Mouse (Mus musculus) liver, embryonic 13.5 days (tissue): ENCODE results near the gene Casp14. TPM values are rescaled to one million over a fixed set of nuclear protein-coding genes. Genes with fewer than 3 reads are reported as not detected.
"Not testable (repeated sequence)": the region's sequence is repeated elsewhere in the genome, so short reads cannot be mapped to it uniquely, and the experiment has no call there.

ENCODE experiments used
- ATAC-seq: fragments of 200-750 bp; cut with Nextera tagmentation; 2 replicates; pipeline ENCODE4 v1.8.0; 2017; ENCODE audit warnings: low read depth, mild to moderate bottlenecking, moderate number of reproducible peaks, moderate library complexity
- DNase-seq: peaks from one replicate; pipeline ENCODE4 v3.0.0; 2022
- H3K27ac ChIP-seq: fragments of 300-500 bp; sonication (generic); 2 replicates; pipeline ENCODE4 v1.5.1; 2015; ENCODE audit warnings: moderate library complexity, mild to moderate bottlenecking, inconsistent platforms
- H3K27me3 ChIP-seq: fragments of 300-500 bp; sonication (generic); 2 replicates; pipeline ENCODE4 v1.6.1; 2015; ENCODE audit warnings: mild to moderate bottlenecking, inconsistent platforms
- H3K36me3 ChIP-seq: fragments of 300-500 bp; sonication (generic); 2 replicates; pipeline ENCODE4 v1.6.1; 2015; ENCODE audit warnings: mild to moderate bottlenecking, inconsistent platforms
- H3K4me1 ChIP-seq: fragments of 300-500 bp; sonication (generic); replicated peaks from 2 replicates; pipeline ENCODE4 v1.6.1; 2015; ENCODE audit warnings: inconsistent platforms
- H3K4me2 ChIP-seq: fragments of 300-500 bp; sonication (generic); 2 replicates; pipeline ENCODE4 v1.6.1; 2015; ENCODE audit warnings: inconsistent platforms, mild to moderate bottlenecking, moderate library complexity
- H3K4me3 ChIP-seq: fragments of 300-500 bp; sonication (generic); replicated peaks from 2 replicates; pipeline ENCODE4 v1.5.1; 2015; ENCODE audit warnings: mild to moderate bottlenecking, inconsistent platforms
- H3K9ac ChIP-seq: fragments of 300-500 bp; sonication (generic); 2 replicates; pipeline ENCODE4 v1.6.1; 2015; ENCODE audit warnings: mild to moderate bottlenecking, inconsistent platforms
- H3K9me3 ChIP-seq: fragments of 300-500 bp; sonication (generic); replicated peaks from 2 replicates; pipeline ENCODE4 v1.6.1; 2016; ENCODE audit warnings: inconsistent platforms
- WGBS: fragments of 180-500 bp; shearing (Covaris S2); methylation state at CpG from one replicate; pipeline ENCODE4 v1.1.7; 2015; ENCODE audit not compliant: insufficient replicate concordance; 5-methylcytosine and 5-hydroxymethylcytosine counted together
- polyA plus RNA-seq: library from polyadenylated mRNA; unstranded; fragments of >200 nt; fragmentation: Nextera tagmentation; extraction: Ambion mirVana; gene quantifications from 2 replicates; pipeline ENCODE4 v1.2.1, GENCODE M21; 2015

The Casp14 gene
- polyA plus RNA-seq, 1 experiment from 2014 or later: not detected

DNA sequence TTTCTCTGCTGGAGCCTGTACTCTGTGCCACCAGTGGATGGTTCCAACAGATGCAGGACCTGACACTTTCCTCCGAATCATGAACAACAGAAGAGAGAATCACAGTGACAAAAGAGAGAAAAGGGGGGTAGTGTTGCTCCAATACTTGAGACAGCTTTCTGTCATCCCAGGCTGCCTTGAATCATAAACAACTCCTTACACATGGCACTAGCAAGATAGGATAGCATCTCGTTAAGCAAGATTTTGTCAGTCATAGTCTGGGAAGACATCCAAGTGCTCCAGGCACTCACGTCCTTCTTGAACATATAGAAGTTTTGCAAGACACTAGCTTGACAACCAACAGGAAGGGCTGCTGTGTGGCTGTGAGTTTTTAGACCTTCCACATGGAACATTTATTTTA, 8.9 kb upstream of the Casp14 start:
- Histone ChIP-seq H3K27me3 (no peaks in the 10 kb centered on the region), H3K9ac (no peak overlapping the region), H3K9me3 (no peaks in the 10 kb centered on the region), H3K36me3 (no peaks in the 10 kb centered on the region), H3K4me2 (no peak overlapping the region), H3K4me1 (no peaks in the 10 kb centered on the region), H3K4me3 (no peak overlapping the region), H3K27ac (no peak overlapping the region)
- no peak for ATAC-seq
- 46% methylated on average over 3 of the region's 3 CpGs for WGBS
- DNase-seq: no peak

DNA sequence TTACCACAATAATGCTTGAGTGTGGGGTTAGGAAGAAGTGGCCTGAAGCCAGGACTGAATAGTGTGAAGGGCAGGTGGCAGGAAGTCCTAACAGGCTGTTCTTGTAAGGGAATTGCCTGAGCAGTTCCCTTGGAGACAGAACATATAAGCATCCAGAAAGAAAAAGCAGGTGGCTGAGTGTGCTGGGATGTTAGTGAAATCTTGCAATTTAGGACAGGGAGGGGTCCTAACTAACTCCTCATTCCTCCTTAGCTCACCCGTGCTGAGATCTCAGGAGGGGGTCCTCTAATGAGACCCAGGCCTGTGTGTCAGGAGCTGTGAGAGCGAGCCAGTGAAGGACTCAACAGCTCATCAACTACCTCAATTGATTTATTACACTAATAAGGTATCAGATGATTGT, 5.3 kb upstream of the Casp14 start:
- Histone ChIP-seq H3K36me3 (no peaks in the 10 kb centered on the region), H3K4me2 (no peak overlapping the region), H3K4me3 (no peak overlapping the region), H3K9ac (no peak overlapping the region), H3K9me3 (no peaks in the 10 kb centered on the region), H3K27me3 (no peaks in the 10 kb centered on the region), H3K4me1 (no peaks in the 10 kb centered on the region), H3K27ac (no peak overlapping the region)
- no peak for DNase-seq
- WGBS: 35% methylated on average over 2 of the region's 2 CpGs
- ATAC-seq: no peak

DNA sequence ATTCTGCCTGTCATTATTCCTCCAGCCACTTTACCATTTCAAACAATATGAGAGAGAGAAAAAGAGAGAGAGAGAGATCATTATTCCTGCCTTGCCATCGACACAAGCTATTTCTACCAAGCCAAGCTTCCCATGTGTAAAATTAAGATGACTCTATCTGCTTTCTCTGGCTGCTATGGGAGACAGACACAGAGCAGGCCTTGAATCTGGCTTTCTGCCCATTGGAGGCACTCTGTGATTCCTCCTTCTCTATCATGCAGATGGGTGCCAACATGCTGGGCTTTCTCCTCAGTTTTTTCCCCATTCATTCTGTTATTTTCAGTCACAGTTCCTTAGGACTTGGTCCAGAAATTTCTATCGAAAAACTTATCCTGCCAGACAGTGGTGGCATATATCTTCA, 4.6 kb upstream of the Casp14 start:
- Histone ChIP-seq H3K27me3 (no peaks in the 10 kb centered on the region), H3K27ac (no peak overlapping the region), H3K9ac (no peak overlapping the region), H3K4me2 (no peak overlapping the region), H3K4me1 (no peaks in the 10 kb centered on the region), H3K36me3 (no peaks in the 10 kb centered on the region), H3K4me3 (no peak overlapping the region), H3K9me3 (no peaks in the 10 kb centered on the region)
- DNase-seq (no peak), ATAC-seq (no peak)
- 44% methylated on average over 2 of the region's 2 CpGs for WGBS

- Histone ChIP-seq H3K36me3 (no peaks in the 10 kb centered on the region), H3K9me3 (no peaks in the 10 kb centered on the region), H3K4me3 (no peak overlapping the region), H3K4me2 (no peak overlapping the region), H3K4me1 (no peaks in the 10 kb centered on the region), H3K9ac (no peak overlapping the region), H3K27ac (no peak overlapping the region), H3K27me3 (no peaks in the 10 kb centered on the region)
- DNase-seq (no peak), ATAC-seq (no peak)
- WGBS: 76% methylated on average over 5 of the region's 5 CpGs
Measured at GRCm38 (mm10) chr10:78722036-78722435, 3.9 kb upstream of the Casp14 start.

- Histone ChIP-seq H3K9ac (no peak overlapping the region), H3K36me3 (no peaks in the 10 kb centered on the region), H3K9me3 (no peaks in the 10 kb centered on the region), H3K4me3 (no peak overlapping the region), H3K27me3 (no peaks in the 10 kb centered on the region), H3K4me1 (no peaks in the 10 kb centered on the region), H3K4me2 (no peak overlapping the region), H3K27ac (no peak overlapping the region)
- DNase-seq (no peak), ATAC-seq (no peak)
Measured at GRCm38 (mm10) chr10:78716231-78716630, 1.9 kb downstream of the Casp14 start.

DNA sequence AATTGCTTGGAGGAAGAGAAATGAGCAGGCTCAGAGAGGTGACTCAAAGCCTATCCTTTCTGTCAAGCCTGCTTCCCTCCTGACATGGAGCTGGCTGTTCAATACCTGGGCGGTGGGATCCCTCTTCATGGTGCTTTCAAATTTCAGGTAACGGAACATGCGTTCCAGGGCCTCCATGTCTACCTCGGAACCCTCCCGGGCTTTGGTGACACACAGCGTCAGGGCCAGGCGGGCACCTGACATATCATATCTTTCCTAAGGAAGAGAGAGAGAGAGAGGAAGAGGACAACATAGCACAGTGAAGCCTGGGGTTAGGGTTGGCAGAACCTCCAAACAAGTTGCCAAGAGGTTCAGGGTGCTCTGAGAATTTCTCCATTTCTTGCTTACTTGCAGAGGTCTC, 2.9 kb downstream of the Casp14 start:
- Histone ChIP-seq H3K4me1 (no peaks in the 10 kb centered on the region), H3K9ac (no peak overlapping the region), H3K4me3 (no peak overlapping the region), H3K27ac (no peak overlapping the region), H3K27me3 (no peaks in the 10 kb centered on the region), H3K36me3 (no peaks in the 10 kb centered on the region), H3K4me2 (no peak overlapping the region), H3K9me3 (no peaks in the 10 kb centered on the region)
- ATAC-seq (no peak), DNase-seq (no peak)
- 74% methylated on average over 7 of the region's 7 CpGs for WGBS

GRCm38 (mm10) chr10:78714129-78714528, 4.0 kb downstream of the Casp14 start:
- no peaks in the 10 kb centered on the region for H3K9me3 ChIP-seq
- H3K27ac ChIP-seq: no peak overlapping the region
- H3K4me3 ChIP-seq: no peak overlapping the region
- no peak for DNase-seq
- H3K36me3 ChIP-seq: no peaks in the 10 kb centered on the region
- H3K27me3 ChIP-seq: no peaks in the 10 kb centered on the region
- no peak overlapping the region for H3K4me2 ChIP-seq
- 31% methylated on average over 6 of the region's 6 CpGs for WGBS
- H3K4me1 ChIP-seq: no peaks in the 10 kb centered on the region
- ATAC-seq: no peak
- no peak overlapping the region for H3K9ac ChIP-seq

GRCm38 (mm10) chr10:78710706-78711105, 7.4 kb downstream of the Casp14 start:
- H3K4me3 ChIP-seq: no peak overlapping the region
- H3K27ac ChIP-seq: no peak overlapping the region
- H3K27me3 ChIP-seq: no peaks in the 10 kb centered on the region
- H3K4me1 ChIP-seq: no peaks in the 10 kb centered on the region
- H3K9me3 ChIP-seq: no peaks in the 10 kb centered on the region
- no peak for DNase-seq
- no peak overlapping the region for H3K9ac ChIP-seq
- H3K36me3 ChIP-seq: no peaks in the 10 kb centered on the region
- H3K4me2 ChIP-seq: no peak overlapping the region
- ATAC-seq: no peak

GRCm38 (mm10) chr10:78700881-78701280, 17.2 kb downstream of the Casp14 start:
- H3K4me1 ChIP-seq: no peaks in the 10 kb centered on the region
- H3K4me2 ChIP-seq: no peak overlapping the region
- H3K27me3 ChIP-seq: no peaks in the 10 kb centered on the region
- no peak overlapping the region for H3K9ac ChIP-seq
- H3K4me3 ChIP-seq: no peak overlapping the region
- no peak overlapping the region for H3K27ac ChIP-seq
- no peak for ATAC-seq
- H3K36me3 ChIP-seq: no peaks in the 10 kb centered on the region
- DNase-seq: no peak
- H3K9me3 ChIP-seq: no peaks in the 10 kb centered on the region
- WGBS: 43% methylated on average over 3 of the region's 3 CpGs

DNA sequence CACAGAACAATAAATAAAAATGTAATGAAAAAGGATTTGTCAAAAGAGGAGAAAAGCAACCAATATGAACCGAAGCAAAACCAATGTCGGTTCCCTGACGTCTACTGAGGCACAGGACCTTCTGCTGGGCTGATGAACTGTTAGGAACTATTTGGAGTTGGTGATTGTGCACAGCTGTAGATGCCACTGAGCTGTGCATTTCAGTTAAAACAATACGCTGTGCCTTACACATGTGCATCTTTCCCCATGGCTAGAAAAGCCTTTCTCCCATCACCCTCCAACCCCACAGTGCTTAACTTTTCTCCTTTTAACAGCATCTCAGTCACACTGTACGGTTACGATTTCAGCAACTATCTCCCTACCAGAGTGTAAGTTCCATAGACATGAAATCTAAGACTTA, 28.1 kb downstream of the Casp14 start:
- 78% methylated on average over 6 of the region's 6 CpGs for WGBS
- Histone ChIP-seq H3K36me3 (no peaks in the 10 kb centered on the region), H3K27ac (no peak overlapping the region), H3K27me3 (no peaks in the 10 kb centered on the region), H3K9me3 (no peaks in the 10 kb centered on the region), H3K4me3 (no peak overlapping the region), H3K4me1 (no peaks in the 10 kb centered on the region), H3K4me2 (no peak overlapping the region), H3K9ac (no peak overlapping the region)
- DNase-seq (no peak), ATAC-seq (no peak)

DNA sequence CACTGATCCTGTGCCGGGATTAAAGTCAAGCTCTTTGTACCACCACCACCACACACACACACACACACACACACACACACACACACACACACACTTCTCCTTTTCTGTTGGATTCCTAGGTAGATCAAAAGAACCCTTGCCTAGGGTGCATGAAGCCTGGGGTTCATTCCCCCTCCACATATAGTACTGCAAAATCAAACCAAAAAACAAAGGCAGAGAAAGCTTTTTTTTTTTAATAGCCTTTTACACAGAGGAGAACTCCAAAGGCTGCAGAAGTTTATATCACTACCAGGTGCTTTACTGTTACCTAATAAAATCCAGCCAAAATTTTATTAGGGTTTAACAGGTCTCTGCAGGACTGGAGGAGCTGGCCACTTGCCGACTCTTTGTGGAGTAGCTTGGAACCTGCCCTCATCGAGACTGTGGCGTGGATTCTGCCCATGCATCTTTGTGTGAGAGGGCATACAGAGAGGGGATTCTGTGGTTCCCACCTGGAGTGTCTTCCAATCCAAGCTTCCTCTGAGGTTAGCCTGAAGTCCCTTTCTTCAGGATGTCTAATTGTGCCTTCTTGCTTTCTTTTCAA, 31.0 kb downstream of the Casp14 start:
- no peak overlapping the region for H3K9ac ChIP-seq
- no peak overlapping the region for H3K27ac ChIP-seq
- ATAC-seq: no peak
- H3K4me2 ChIP-seq: no peak overlapping the region
- H3K27me3 ChIP-seq: no peaks in the 10 kb centered on the region
- no peak for DNase-seq
- no peaks in the 10 kb centered on the region for H3K9me3 ChIP-seq
- WGBS: 56% methylated on average over 4 of the region's 4 CpGs
- no peaks in the 10 kb centered on the region for H3K4me1 ChIP-seq
- H3K4me3 ChIP-seq: no peak overlapping the region
- no peaks in the 10 kb centered on the region for H3K36me3 ChIP-seq

GRCm38 (mm10) chr10:78670121-78670520, 48.0 kb downstream of the Casp14 start:
- H3K4me3 ChIP-seq, H3K27me3 ChIP-seq, H3K4me2 ChIP-seq, H3K9me3 ChIP-seq, H3K9ac ChIP-seq, H3K36me3 ChIP-seq, H3K27ac ChIP-seq, DNase-seq, ATAC-seq, H3K4me1 ChIP-seq: not testable (repeated sequence)
- WGBS: 8% methylated on average over 1 of the region's 1 CpGs
